Mouse (Mus musculus): ENCODE measurements around the gene Mum1. TPM values are rescaled to one million over a fixed set of nuclear protein-coding genes. Genes with fewer than 3 reads are reported as not detected.

The Mum1 gene
- polyA plus RNA-seq, 1 experiment from 2014 or later = 40.1 TPM

DNA sequence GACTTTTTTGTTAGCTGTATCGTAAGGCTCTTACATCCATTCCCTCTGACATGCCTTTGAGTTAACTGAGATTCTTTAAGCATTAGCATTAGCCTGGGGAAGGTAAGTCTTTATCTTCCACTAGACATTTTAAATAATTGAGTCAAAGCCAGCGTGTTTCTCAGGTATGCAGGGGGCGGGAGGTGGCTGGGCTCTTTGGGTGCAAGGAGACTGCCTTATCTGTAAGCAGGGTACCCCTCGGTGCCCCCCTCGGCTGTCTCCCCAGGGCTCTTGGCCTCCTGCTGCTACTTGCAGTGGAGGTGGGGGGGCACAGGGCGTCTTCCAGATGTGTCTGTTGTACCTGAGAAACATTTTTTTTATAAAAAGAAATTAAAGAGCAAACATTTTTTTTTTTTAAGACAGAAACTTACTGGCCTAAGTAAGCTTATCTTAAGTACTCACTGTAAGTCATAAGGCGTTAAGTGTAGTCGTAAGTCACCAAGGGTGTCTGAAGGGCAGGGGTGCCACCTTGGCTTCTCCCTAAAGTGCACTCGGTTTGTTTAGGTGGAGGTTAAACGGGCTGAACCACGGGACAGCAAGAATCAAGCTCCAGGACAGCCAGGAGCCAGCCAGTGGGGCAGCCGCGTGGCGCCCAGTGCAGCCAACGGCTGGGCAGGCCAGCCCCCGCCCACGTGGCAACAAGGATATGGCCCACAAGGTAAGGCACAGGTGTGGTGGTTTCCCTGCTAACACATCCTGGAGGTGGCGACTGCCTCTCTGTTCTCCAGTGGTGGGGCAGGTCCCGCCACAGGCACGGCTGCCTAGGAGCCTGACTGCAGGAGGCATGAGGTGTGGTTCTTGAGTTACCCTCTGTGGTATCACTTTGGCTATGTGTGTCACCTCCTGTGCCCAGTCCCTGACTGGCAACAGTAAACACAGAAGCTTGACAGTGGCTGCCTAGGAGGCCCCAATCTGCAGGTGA lies 56.5 kb downstream of the Mum1 start:
- peak overlapping the region; percentile 80 for H3K27ac ChIP-seq (ENCODE audit: low read length)
- no peak overlapping the region for H3K9ac ChIP-seq (ENCODE audit: low read length)
- no peak for ATAC-seq (replicated peaks; ENCODE audit: extremely low read depth, insufficient read depth, low FRiP score)
- H3K9me3 ChIP-seq (replicated peaks; ENCODE audit: control insufficient read depth, low read length) = no peaks in the 10 kb centered on the region
- no peaks in the 10 kb centered on the region for H3K27me3 ChIP-seq (ENCODE audit: control insufficient read depth, insufficient read depth, low read length)
- peaks cover 22% of the 10 kb centered on the region for H3K4me1 ChIP-seq (ENCODE audit: control insufficient read depth, insufficient read depth, low read length)
- 75% methylated on average over 20 of the region's 20 CpGs for WGBS
- H3K36me3 ChIP-seq (ENCODE audit: control insufficient read depth, insufficient read depth) = peaks cover 72% of the 10 kb centered on the region
- H3K4me2 ChIP-seq (ENCODE audit: low read depth, low read length) = no peak overlapping the region
- H3K4me3 ChIP-seq (ENCODE audit: low read length) = no peak overlapping the region

DNA sequence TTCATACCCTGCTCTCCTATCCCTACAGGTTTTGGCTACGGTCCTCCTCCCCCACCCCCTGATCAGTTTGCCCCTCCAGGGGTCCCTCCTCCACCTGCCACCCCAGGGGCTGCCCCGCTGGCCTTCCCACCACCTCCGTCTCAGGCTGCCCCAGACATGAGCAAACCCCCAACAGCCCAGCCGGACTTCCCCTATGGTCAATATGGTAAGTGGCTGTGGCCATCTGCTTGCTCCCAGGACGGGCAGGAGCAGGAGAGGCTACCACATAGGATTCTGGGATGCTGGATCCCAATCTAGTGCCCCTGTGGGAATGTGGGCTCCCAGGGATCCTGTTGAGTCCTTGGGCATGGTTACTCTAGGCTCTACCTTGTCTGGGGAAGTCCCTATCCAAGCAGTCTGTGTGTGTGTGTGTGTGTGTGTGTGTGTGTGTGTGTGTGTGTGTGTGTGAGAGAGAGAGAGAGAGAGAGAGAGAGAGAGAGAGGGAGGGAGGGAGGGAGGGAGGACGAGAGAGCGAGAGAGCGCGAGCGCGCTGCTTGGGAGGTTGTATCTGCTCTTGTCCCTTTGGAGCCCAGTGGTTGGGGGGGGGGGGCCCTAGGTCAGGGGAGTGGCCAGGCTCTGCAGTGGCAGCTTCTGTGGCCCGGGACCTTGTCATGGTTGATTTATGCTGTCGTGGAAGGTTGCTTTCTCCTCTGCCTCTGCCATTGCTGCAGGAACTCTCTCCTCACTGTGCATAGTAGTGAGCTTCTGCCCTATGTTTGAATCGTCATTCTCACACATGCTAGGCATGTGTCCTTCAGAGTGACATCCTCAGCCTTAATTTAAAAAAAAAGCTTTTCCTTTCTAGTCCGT lies 59.2 kb downstream of the Mum1 start:
- no peak overlapping the region for H3K4me3 ChIP-seq (ENCODE audit: low read length)
- peaks cover 56% of the 10 kb centered on the region for H3K36me3 ChIP-seq (ENCODE audit: control insufficient read depth, insufficient read depth)

DNA sequence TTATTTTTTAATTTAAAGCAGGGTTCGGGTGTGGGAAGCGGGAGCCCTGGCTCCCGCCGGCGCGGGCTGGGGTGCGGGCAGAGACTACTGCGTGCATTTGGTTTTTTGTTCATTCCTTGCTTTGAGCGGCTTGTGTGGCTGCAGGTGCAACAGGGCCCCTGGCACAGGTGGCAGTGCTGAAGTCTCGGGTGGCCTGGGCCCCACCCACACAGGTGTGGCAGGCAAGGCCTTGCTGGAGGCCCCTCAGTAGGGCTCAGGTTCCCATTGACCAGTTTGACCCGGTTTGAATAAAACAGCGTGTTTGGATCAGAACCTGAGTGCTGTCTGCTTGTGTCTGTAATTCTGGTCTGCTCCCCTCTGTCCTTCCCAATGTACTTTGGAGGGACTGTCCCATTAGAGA lies 61.9 kb downstream of the Mum1 start:
- H3K4me2 ChIP-seq (ENCODE audit: low read depth, low read length) = no peak overlapping the region
- H3K27me3 ChIP-seq (ENCODE audit: control insufficient read depth, insufficient read depth, low read length) = no peaks in the 10 kb centered on the region
- H3K9ac ChIP-seq (ENCODE audit: low read length) = no peak overlapping the region
- no peak overlapping the region for H3K27ac ChIP-seq (ENCODE audit: low read length)
- ATAC-seq (replicated peaks; ENCODE audit: extremely low read depth, insufficient read depth, low FRiP score) = no peak
- H3K4me3 ChIP-seq (ENCODE audit: low read length) = no peak overlapping the region
- H3K4me1 ChIP-seq (ENCODE audit: control insufficient read depth, insufficient read depth, low read length) = peaks cover 3% of the 10 kb centered on the region; the same call in 1 of the 2 replicates
- 92% methylated on average over 12 of the region's 12 CpGs for WGBS
- no peaks in the 10 kb centered on the region for H3K9me3 ChIP-seq (replicated peaks; ENCODE audit: control insufficient read depth, low read length)
- H3K36me3 ChIP-seq (ENCODE audit: control insufficient read depth, insufficient read depth) = peaks cover 48% of the 10 kb centered on the region

More for the DNA sequence above, 59.2 kb downstream of the Mum1 start:
- Histone ChIP-seq H3K27me3 (ENCODE audit: control insufficient read depth, insufficient read depth, low read length) (no peaks in the 10 kb centered on the region), H3K4me1 (ENCODE audit: control insufficient read depth, insufficient read depth, low read length) (peaks cover 20% of the 10 kb centered on the region), H3K4me2 (ENCODE audit: low read depth, low read length) (no peak overlapping the region), H3K9me3 (replicated peaks; ENCODE audit: control insufficient read depth, low read length) (no peaks in the 10 kb centered on the region), H3K27ac (ENCODE audit: low read length) (no peak overlapping the region), H3K9ac (ENCODE audit: low read length) (no peak overlapping the region)
- no peak for ATAC-seq (replicated peaks; ENCODE audit: extremely low read depth, insufficient read depth, low FRiP score)
- WGBS = 82% methylated on average over 15 of the region's 15 CpGs

DNA sequence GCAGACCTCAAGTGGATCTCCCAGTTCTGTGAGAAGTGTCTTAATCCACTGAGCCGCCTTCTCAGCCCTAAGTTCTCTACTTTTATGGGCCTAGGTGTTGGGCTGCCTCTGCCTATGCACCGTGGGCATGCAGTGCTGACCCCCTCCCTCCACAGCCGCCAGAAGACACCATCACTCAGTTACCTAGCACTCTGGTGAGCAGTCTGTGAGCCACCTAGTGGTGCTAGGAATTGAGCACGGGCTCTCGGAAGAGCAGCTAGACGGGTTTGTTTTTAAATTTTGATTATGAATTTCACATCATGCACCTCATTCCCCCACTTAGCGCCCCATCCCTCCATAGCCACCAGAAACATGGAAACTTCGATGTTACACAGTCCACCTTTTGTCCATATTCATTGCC lies 62.4 kb downstream of the Mum1 start:
- no peak overlapping the region for H3K4me2 ChIP-seq (ENCODE audit: low read depth, low read length)
- no peak overlapping the region for H3K27ac ChIP-seq (ENCODE audit: low read length)
- H3K27me3 ChIP-seq (ENCODE audit: control insufficient read depth, insufficient read depth, low read length) = no peaks in the 10 kb centered on the region
- 68% methylated on average over 8 of the region's 8 CpGs for WGBS
- no peaks in the 10 kb centered on the region for H3K9me3 ChIP-seq (replicated peaks; ENCODE audit: control insufficient read depth, low read length)
- no peak overlapping the region for H3K9ac ChIP-seq (ENCODE audit: low read length)
- peaks cover 47% of the 10 kb centered on the region for H3K36me3 ChIP-seq (ENCODE audit: control insufficient read depth, insufficient read depth)
- peaks cover 8% of the 10 kb centered on the region for H3K4me1 ChIP-seq (ENCODE audit: control insufficient read depth, insufficient read depth, low read length)
- no peak overlapping the region for H3K4me3 ChIP-seq (ENCODE audit: low read length)
- no peak for ATAC-seq (replicated peaks; ENCODE audit: extremely low read depth, insufficient read depth, low FRiP score)

DNA sequence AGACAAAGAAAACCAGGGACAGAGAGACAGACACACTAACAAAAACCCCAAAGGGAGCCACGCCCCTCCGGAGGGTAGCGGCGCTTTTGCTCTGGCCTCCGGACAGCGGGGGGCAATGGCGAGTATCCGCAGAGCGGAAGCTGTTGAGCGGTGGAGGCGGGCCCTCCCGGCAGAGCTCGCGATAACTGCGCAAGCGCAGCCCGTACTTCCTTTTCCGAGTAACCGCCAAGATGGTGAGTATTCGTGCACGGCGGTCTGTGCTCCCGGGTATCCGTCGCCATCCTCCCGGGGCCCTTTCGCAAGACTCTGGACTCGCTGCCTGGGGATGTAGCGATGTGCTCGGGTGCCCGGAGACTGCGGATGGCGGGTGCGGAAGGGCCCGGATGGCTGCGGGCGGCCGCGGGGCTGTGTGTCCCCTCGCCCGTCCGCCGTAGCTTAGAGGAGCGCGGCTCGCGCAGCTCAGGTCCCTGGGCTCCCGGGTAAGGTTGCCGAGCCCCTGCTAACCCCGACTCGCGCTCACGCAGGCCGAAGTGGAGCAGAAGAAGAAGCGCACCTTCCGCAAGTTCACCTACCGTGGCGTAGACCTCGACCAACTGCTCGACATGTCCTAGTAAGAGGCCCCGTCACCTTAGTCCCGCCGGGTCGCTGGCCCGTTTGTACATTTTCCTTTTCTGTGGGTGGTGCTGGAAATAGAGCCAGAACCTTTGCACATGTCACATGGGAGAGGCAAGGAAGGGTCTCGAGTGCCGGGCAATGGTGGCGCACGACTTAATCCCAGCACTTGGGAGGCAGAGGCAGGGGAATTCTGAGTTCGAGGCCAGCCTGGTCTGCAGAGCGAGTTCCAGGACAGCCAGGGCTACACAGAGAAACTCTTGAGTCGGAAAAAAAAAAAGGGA lies 66.3 kb downstream of the Mum1 start, which contains the start of gene Rps15:
TSS of gene Rps15 (plus strand) at position 203 of the 896 bp plus-strand sequence.
- peaks cover 23% of the 10 kb centered on the region for H3K36me3 ChIP-seq (ENCODE audit: control insufficient read depth, insufficient read depth)
- WGBS = under 1% methylated on average over 72 of the region's 72 CpGs
- peak; percentile 91 for ATAC-seq (replicated peaks; ENCODE audit: extremely low read depth, insufficient read depth, low FRiP score)

DNA sequence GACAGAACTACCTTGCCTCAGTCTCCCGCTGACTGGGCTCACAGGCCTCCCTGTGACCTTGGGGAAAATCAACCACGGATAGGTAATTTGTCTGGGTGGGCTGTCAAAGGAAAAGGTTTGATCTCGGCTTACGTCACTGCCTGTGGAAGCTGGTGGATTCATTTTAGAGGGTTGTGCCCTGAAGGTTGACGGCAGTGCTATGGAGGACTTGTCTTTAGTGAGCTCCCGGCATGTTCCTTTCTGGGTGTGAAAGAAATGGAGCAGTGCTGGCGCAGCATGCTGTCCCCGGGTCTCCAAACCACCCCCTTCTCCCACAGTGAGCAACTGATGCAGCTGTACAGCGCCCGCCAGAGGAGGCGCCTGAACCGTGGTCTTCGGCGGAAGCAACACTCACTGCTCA lies 67.1 kb downstream of the Mum1 start:
- H3K4me1 ChIP-seq (ENCODE audit: control insufficient read depth, insufficient read depth, low read length) = peaks cover 18% of the 10 kb centered on the region
- H3K27ac ChIP-seq (ENCODE audit: low read length) = peak overlapping the region; percentile 52
- H3K9ac ChIP-seq (ENCODE audit: low read length) = peak overlapping the region; percentile 93
- peak overlapping the region; percentile 81 for H3K4me3 ChIP-seq (ENCODE audit: low read length)
- H3K36me3 ChIP-seq (ENCODE audit: control insufficient read depth, insufficient read depth) = peaks cover 17% of the 10 kb centered on the region
- peaks cover 12% of the 10 kb centered on the region for H3K27me3 ChIP-seq (ENCODE audit: control insufficient read depth, insufficient read depth, low read length)
- no peaks in the 10 kb centered on the region for H3K9me3 ChIP-seq (replicated peaks; ENCODE audit: control insufficient read depth, low read length)
- H3K4me2 ChIP-seq (ENCODE audit: low read depth, low read length) = peak overlapping the region; percentile 97
- WGBS = 23% methylated on average over 14 of the region's 14 CpGs
- ATAC-seq (replicated peaks; ENCODE audit: extremely low read depth, insufficient read depth, low FRiP score) = no peak

More for the DNA sequence above, 66.3 kb downstream of the Mum1 start, which contains the start of gene Rps15:
- peaks cover 18% of the 10 kb centered on the region for H3K4me1 ChIP-seq (ENCODE audit: control insufficient read depth, insufficient read depth, low read length)
- peaks cover 5% of the 10 kb centered on the region for H3K27me3 ChIP-seq (ENCODE audit: control insufficient read depth, insufficient read depth, low read length)
- peak within 1 kb of the TSS; percentile 97 for H3K4me2 ChIP-seq (ENCODE audit: low read depth, low read length)
- H3K27ac ChIP-seq (ENCODE audit: low read length) = peak within 1 kb of the TSS; percentile 80
- H3K9ac ChIP-seq (ENCODE audit: low read length) = peak within 1 kb of the TSS; percentile 93
- no peaks in the 10 kb centered on the region for H3K9me3 ChIP-seq (replicated peaks; ENCODE audit: control insufficient read depth, low read length)
- peak within 1 kb of the TSS; percentile 81 for H3K4me3 ChIP-seq (ENCODE audit: low read length)

Small RNA genes lying within 50 kb of the gene (microRNA-seq; reads per million reads assigned to microRNA genes)
- gene Mir6911 = not detected

Other genes with a start within 250 kb of the Mum1 start
- gene Tmem259, start 242.1 kb upstream of the Mum1 start, polyA plus RNA-seq (2015; fragmentation: Nextera tagmentation; extraction: Ambion mirVana) = 10.6 and 13.5 TPM in 2 replicates
- gene Cnn2, start 237.8 kb upstream of the Mum1 start, polyA plus RNA-seq (2015; fragmentation: Nextera tagmentation; extraction: Ambion mirVana) = 218 and 255 TPM in 2 replicates
- gene Abca7, start 229.9 kb upstream of the Mum1 start, polyA plus RNA-seq (2015; fragmentation: Nextera tagmentation; extraction: Ambion mirVana) = 3.2 TPM in 2 replicates
- 10.9 and 17.7 TPM in 2 replicates for gene Arhgap45, start 209.8 kb upstream of the Mum1 start, polyA plus RNA-seq (2015; fragmentation: Nextera tagmentation; extraction: Ambion mirVana)
- 136 and 144 TPM in 2 replicates for gene Polr2e, start 186.6 kb upstream of the Mum1 start, polyA plus RNA-seq (2015; fragmentation: Nextera tagmentation; extraction: Ambion mirVana)
- gene Gpx4, start 179.3 kb upstream of the Mum1 start, polyA plus RNA-seq (2015; fragmentation: Nextera tagmentation; extraction: Ambion mirVana) = 668 and 748 TPM in 2 replicates
- gene Sbno2, start 120.9 kb upstream of the Mum1 start, polyA plus RNA-seq (2015; fragmentation: Nextera tagmentation; extraction: Ambion mirVana) = 11.7 and 13.5 TPM in 2 replicates
- 13.8 and 15.3 TPM in 2 replicates for gene Stk11, start 110.6 kb upstream of the Mum1 start, polyA plus RNA-seq (2015; fragmentation: Nextera tagmentation; extraction: Ambion mirVana)
- gene Atp5d, start 87.8 kb upstream of the Mum1 start, polyA plus RNA-seq (2015; fragmentation: Nextera tagmentation; extraction: Ambion mirVana) = 1,107 and 1,132 TPM in 2 replicates
- gene Cbarp, start 85.6 kb upstream of the Mum1 start, polyA plus RNA-seq (2015; fragmentation: Nextera tagmentation; extraction: Ambion mirVana) = 2.5 TPM in 2 replicates
- 10.3 and 13.0 TPM in 2 replicates for gene Midn, start 78.2 kb upstream of the Mum1 start, polyA plus RNA-seq (2015; fragmentation: Nextera tagmentation; extraction: Ambion mirVana)
- gene Cirbp, start 60.4 kb upstream of the Mum1 start, polyA plus RNA-seq (2015; fragmentation: Nextera tagmentation; extraction: Ambion mirVana) = 85.3 and 87.6 TPM in 2 replicates
- 9.7 and 10.7 TPM in 2 replicates for gene 1600002K03Rik, start 53.5 kb upstream of the Mum1 start, polyA plus RNA-seq (2015; fragmentation: Nextera tagmentation; extraction: Ambion mirVana)
- gene Efna2, start 47.0 kb upstream of the Mum1 start, polyA plus RNA-seq (2015; fragmentation: Nextera tagmentation; extraction: Ambion mirVana) = 6.0 and 6.8 TPM in 2 replicates
- 596 and 743 TPM in 2 replicates for gene Ndufs7, start 22.7 kb downstream of the Mum1 start, polyA plus RNA-seq (2015; fragmentation: Nextera tagmentation; extraction: Ambion mirVana)
- gene Gamt, start 34.6 kb downstream of the Mum1 start, polyA plus RNA-seq (2015; fragmentation: Nextera tagmentation; extraction: Ambion mirVana) = 50.3 and 51.6 TPM in 2 replicates
- gene Dazap1, start 35.1 kb downstream of the Mum1 start, polyA plus RNA-seq (2015; fragmentation: Nextera tagmentation; extraction: Ambion mirVana) = 30.7 and 33.9 TPM in 2 replicates
- 536 and 549 TPM in 2 replicates for gene Rps15, start 66.0 kb downstream of the Mum1 start, polyA plus RNA-seq (2015; fragmentation: Nextera tagmentation; extraction: Ambion mirVana)
- gene Apc2, start 69.5 kb downstream of the Mum1 start, polyA plus RNA-seq (2015; fragmentation: Nextera tagmentation; extraction: Ambion mirVana) = 1.5 TPM in 2 replicates
- 33.5 and 35.8 TPM in 2 replicates for gene 2310011J03Rik, start 94.1 kb downstream of the Mum1 start, polyA plus RNA-seq (2015; fragmentation: Nextera tagmentation; extraction: Ambion mirVana)
- gene Pcsk4, start 103.1 kb downstream of the Mum1 start, polyA plus RNA-seq (2015; fragmentation: Nextera tagmentation; extraction: Ambion mirVana) = 1.6 and 1.9 TPM in 2 replicates
- 1.8 and 2.6 TPM in 2 replicates for gene Reep6, start 103.5 kb downstream of the Mum1 start, polyA plus RNA-seq (2015; fragmentation: Nextera tagmentation; extraction: Ambion mirVana)
- 15.5 and 16.0 TPM in 2 replicates for gene Adamtsl5, start 122.0 kb downstream of the Mum1 start, polyA plus RNA-seq (2015; fragmentation: Nextera tagmentation; extraction: Ambion mirVana)
- 0.07 and 0.14 TPM in 2 replicates for gene Plk5, start 130.0 kb downstream of the Mum1 start, polyA plus RNA-seq (2015; fragmentation: Nextera tagmentation; extraction: Ambion mirVana)
- gene Mex3d, start 161.2 kb downstream of the Mum1 start, polyA plus RNA-seq (2015; fragmentation: Nextera tagmentation; extraction: Ambion mirVana) = 2.8 TPM in 2 replicates
- 136 and 155 TPM in 2 replicates for gene Mbd3, start 173.1 kb downstream of the Mum1 start, polyA plus RNA-seq (2015; fragmentation: Nextera tagmentation; extraction: Ambion mirVana)
- gene Uqcr11, start 180.4 kb downstream of the Mum1 start, polyA plus RNA-seq (2015; fragmentation: Nextera tagmentation; extraction: Ambion mirVana) = 1,492 and 1,877 TPM in 2 replicates
- gene Tcf3, start 207.2 kb downstream of the Mum1 start, polyA plus RNA-seq (2015; fragmentation: Nextera tagmentation; extraction: Ambion mirVana) = 41.9 and 47.0 TPM in 2 replicates

Measured in heart, embryonic 16.5 days (tissue).